Mouse (Mus musculus) kidney, postnatal 10 days (tissue): ENCODE results near the gene Fgf5.

ENCODE experiments used
- DNase-seq: peaks from one replicate; pipeline ENCODE4 v3.0.0; 2021; ENCODE audit warnings: mixed read lengths

The Fgf5 gene

DNA sequence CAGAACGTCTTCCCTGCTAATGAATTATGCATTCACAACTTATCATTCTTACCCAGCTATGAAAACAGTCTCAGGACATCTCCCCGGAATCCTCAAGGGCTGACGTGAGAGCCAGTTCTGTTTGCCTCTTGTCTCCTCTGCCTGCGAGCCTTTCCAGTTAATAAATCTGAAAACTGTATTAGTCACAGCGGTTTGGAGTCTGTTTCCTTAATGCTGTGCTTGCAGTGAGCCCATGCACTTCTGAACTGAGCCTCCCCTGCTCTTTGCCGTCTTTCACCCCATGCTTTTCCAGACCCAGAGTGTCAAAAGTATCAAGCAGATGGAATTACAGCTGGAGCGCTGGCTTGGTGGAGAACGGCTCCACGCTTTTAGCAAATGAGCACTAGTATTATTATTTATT is 52.5 kb downstream of the Fgf5 start:
- no peak for DNase-seq

DNA sequence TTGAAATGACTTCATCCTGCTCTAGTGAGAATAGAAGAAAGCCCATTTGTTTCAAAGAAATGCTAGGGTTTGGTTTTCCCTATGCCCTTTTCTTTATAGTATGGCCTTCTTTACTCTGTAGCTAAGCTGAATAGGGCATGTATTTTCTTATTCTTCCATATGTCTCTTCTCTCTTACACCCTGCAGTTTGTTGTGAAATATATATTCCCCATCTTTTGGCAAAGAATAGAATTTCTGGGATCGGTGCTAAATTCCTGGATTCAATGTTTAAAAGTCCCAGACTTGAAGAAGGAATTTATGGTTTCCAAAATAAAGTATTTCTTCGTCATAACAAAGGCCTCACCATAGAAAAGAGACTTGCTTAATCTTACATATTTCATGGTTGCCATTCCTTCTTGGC is 72.6 kb downstream of the Fgf5 start:
- no peak for DNase-seq
